Mouse (Mus musculus) embryonic stem cell, embryonic (primary cell): ENCODE results near the gene Osgepl1.
"Not testable (repeated sequence)": the region's sequence is repeated elsewhere in the genome, so short reads cannot be mapped to it uniquely, and the experiment has no call there.

Source experiments
- CTCF ChIA-PET, 4 experiments: fragments of 300-600 bp in 2 of 4; fragments of 350-600 bp in 2 of 4; sonication (Branson Sonifier 250); formaldehyde crosslinking; loops; one replicate each; lab custom pipeline; 2022; ENCODE audit warnings: inconsistent platforms in 2 of 4; lab: Charles Lee
- POLR2A ChIA-PET, 4 experiments: fragments of 300-600 bp in 2 of 4; fragments of 350-600 bp in 2 of 4; sonication (Branson Sonifier 250); formaldehyde crosslinking; loops; one replicate each; lab custom pipeline; 2022; ENCODE audit warnings: antibody characterized with exemption in 4 of 4, inconsistent platforms in 1 of 4; lab: Charles Lee

The Osgepl1 gene

GRCm38 (mm10) chr1:53312989-53313967 is at the start of gene Osgepl1:
TSS of gene Osgepl1 (plus strand) at chr1:53313624.
- CTCF ChIA-PET: no interaction called here
- POLR2A ChIA-PET: interaction anchor here in 2 of 4 experiments (0.5 to 3.6 kb wide), 7 partner anchors 8 to 131 kb away, joined by 3 to 25 read pairs (median 4); partner anchors contain the start of genes Gm28778 (in 2 of the 2), Ormdl1 (in 2 of the 2) and Pms1 (in 2 of the 2)

GRCm38 (mm10) chr1:53264958-53265612 is 48.3 kb upstream of the Osgepl1 start:
- POLR2A ChIA-PET: not testable (repeated sequence)

DNA sequence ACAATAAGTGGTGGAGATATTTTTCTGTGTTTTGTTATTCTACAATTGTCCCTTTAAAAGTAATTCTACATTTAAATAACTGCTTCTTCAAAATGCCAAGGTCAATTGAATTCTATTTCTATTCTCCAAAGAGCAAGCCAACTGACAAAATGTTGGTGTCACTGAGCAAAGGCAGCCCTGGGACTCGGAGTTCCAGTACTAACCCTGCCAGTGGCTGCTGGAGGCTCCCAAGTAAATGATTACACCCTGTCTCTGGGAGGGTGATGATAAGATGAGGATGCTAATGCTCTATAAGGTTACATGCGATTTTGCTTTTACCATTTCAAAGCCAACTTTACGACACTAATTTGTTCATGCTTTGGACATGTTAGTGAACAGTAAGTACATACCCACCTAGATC is 43.5 kb upstream of the Osgepl1 start:
- CTCF ChIA-PET: no interaction called here
- POLR2A ChIA-PET: interaction anchor here in 1 of 4 experiments (0.7 kb wide), 1 partner anchor 63 kb away, joined by 3 read pairs; no protein-coding TSS in a partner anchor

More at GRCm38 (mm10) chr1:53264958-53265612, 48.3 kb upstream of the Osgepl1 start:
- CTCF ChIA-PET: not testable (repeated sequence)

- ChIA-PET POLR2A (interaction anchor here in 1 of 4 experiments (0.6 to 0.8 kb wide), 3 partner anchors 24 to 1151 kb away, joined by 4 to 6 read pairs (median 4); partner anchors contain the start of genes 1700019A02Rik, Gm28778, Ormdl1 and Pms1), CTCF (interaction anchor here in 2 of 4 experiments (1.0 to 1.6 kb wide), 2 partner anchors 18 to 219 kb away, joined by 3 to 5 read pairs; no protein-coding TSS in a partner anchor)
These were observed 40.8 kb upstream of the Osgepl1 start for GRCm38 (mm10) chr1:53272646-53273045.

DNA sequence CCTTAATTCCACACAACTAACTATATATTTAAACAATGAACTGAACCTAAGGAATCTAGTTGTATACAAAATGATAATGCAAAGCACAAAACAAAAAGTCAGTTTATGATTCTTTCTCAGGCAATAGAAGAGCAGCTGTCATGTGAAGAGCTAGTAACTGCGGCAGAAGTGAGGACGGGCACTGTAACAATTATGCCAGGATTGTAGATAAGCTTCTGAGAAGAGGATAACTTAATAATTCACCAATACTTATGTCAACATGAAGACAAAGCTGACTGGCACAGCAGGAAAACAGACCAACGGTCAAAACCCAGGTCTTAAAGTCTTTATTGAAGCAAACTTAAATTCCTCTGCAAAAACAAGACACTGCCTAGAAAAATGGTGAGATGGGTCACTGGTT is 22.2 kb upstream of the Osgepl1 start:
- CTCF ChIA-PET: no interaction called here
- POLR2A ChIA-PET: interaction anchor here in 1 of 4 experiments (0.6 to 0.8 kb wide), 2 partner anchors 15 to 22 kb away, joined by 3 to 5 read pairs; partner anchors contain the start of gene Osgepl1

GRCm38 (mm10) chr1:53296581-53297383 is 16.6 kb upstream of the Osgepl1 start, which contains the start of the genes Pms1, Ormdl1 and Gm28778:
TSS of gene Pms1 (minus strand) at chr1:53297018.
TSS of gene Ormdl1 (plus strand) at chr1:53297095.
TSS of gene Gm28778 (plus strand) at chr1:53297111.
- ChIA-PET POLR2A (interaction anchor here (0.5 to 2.9 kb wide), 33 partner anchors 9 to 1791 kb away, joined by 3 to 25 read pairs (median 4); partner anchors contain the start of genes Asdurf (in 3 of the 4), Asnsd1 (in 3 of the 4), Gm28551 (in 3 of the 4) and Gls (in 2 of the 4)), CTCF (interaction anchor here in 1 of 4 experiments (0.5 to 0.6 kb wide), 2 partner anchors 667 to 878 kb away, joined by 3 read pairs; partner anchors contain the start of gene Nemp2)

DNA sequence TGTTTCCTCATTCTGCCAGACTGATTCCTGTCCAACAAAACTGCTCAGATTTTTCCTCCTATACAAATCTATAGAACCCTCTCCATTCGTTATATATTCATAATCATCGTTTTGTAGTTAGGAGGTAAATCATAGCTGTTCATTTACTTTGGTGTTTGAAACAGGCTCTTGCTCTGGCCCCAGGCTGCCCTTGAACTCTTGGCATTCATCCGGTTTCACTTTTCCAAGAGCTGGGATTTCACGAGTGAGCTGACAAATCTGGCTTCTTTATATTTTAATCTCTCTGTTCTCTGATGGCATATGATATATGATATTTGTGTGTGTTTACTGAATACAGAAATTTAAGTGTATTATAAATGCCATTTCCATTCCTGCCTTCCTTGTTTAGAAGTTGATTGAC is 12.9 kb upstream of the Osgepl1 start:
- POLR2A ChIA-PET: no interaction called here
- CTCF ChIA-PET: no interaction called here

GRCm38 (mm10) chr1:53321662-53322344 is 8.4 kb downstream of the Osgepl1 start:
- POLR2A ChIA-PET: interaction anchor here in 1 of 4 experiments (1.3 to 2.4 kb wide), 2 partner anchors 8 to 25 kb away, joined by 4 to 8 read pairs; partner anchors contain the start of genes Gm28778, Ormdl1, Osgepl1 and Pms1
- CTCF ChIA-PET: interaction anchor here in 1 of 4 experiments (0.6 kb wide), 1 partner anchor 934 kb away, joined by 3 read pairs; no protein-coding TSS in a partner anchor

DNA sequence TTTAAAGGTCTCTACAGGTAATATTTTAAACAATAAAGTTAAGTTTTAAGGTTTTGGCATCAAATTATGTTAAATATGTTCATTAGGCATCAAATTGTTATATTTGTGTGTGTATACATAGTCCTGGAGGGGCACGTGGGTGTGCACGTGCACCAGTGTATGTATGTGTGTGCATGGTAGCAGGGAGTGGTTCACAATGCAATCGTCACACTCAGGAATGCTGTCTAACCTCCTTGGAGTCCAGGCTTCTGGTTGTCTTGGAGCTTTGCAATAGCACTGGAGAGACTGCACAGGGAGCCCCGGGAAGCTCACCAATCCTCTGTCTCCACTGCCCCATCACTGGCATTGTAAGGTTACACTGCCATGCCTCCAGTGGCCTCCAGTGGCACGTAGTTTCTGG is 9.8 kb downstream of the Osgepl1 start:
- CTCF ChIA-PET: no interaction called here
- POLR2A ChIA-PET: no interaction called here

DNA sequence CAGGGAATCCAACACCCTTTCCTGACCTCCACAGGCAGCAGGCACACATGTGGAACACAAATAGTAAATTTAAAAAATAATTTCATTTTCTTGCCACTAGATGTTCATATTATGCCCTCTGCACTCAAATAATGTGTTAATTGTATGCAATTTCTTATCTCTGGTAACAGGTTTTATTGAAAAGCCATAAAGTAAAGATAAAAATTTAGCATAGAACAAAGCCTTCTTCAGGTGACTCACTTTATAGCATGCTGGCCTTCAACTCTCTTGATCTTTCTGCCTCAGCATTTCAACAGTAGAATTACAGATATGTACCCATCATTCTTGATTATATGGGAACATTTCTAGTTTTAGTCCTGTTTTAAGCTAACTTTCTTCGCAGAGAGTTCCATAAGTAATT is 10.9 kb downstream of the Osgepl1 start:
- CTCF ChIA-PET: no interaction called here

GRCm38 (mm10) chr1:53324827-53325494 is 11.5 kb downstream of the Osgepl1 start:
- ChIA-PET CTCF (no interaction called here), POLR2A (interaction anchor here in 2 of 4 experiments (0.7 to 1.3 kb wide), 2 partner anchors 28 to 1206 kb away, joined by 3 read pairs; partner anchors contain the start of genes Gm28778 (in 1 of the 2), Ormdl1 (in 1 of the 2), Pms1 (in 1 of the 2) and Stat1 (in 1 of the 2))

More for the DNA sequence above, 10.9 kb downstream of the Osgepl1 start:
- POLR2A ChIA-PET: interaction anchor here in 1 of 4 experiments (1.3 kb wide), 1 partner anchor 27 kb away, joined by 3 read pairs; the partner anchor contains the start of genes Gm28778, Ormdl1 and Pms1

GRCm38 (mm10) chr1:53333527-53333926 is 20.1 kb downstream of the Osgepl1 start:
- CTCF ChIA-PET, POLR2A ChIA-PET: not testable (repeated sequence)

- CTCF ChIA-PET: no interaction called here
- POLR2A ChIA-PET: no interaction called here
These were observed 22.0 kb downstream of the Osgepl1 start for GRCm38 (mm10) chr1:53335465-53335864.

- CTCF ChIA-PET, POLR2A ChIA-PET: not testable (repeated sequence)
These were observed 24.0 kb downstream of the Osgepl1 start for GRCm38 (mm10) chr1:53337403-53337802.

- POLR2A ChIA-PET: no interaction called here
- CTCF ChIA-PET: no interaction called here
These were observed 27.6 kb downstream of the Osgepl1 start for GRCm38 (mm10) chr1:53341071-53341470.
